Mouse (Mus musculus) thymus, postnatal 4 days (tissue): ENCODE measurements around the gene Ring1.
"Not testable (repeated sequence)": the region's sequence is repeated elsewhere in the genome, so short reads cannot be mapped to it uniquely, and the experiment has no call there.

Source experiments
- DNase-seq: peaks from one replicate; pipeline ENCODE4 v3.0.0; 2021

The Ring1 gene

GRCm38 (mm10) chr17:34028501-34029149 lies 4.1 kb upstream of the Ring1 start:
- DNase-seq, result peak; percentile 24

GRCm38 (mm10) chr17:34027656-34028223 lies 3.3 kb upstream of the Ring1 start, which contains the start of gene H2-Ke6:
TSS of gene H2-Ke6 (minus strand) at chr17:34028060.
- peak; percentile 95 for DNase-seq

- peak; percentile 76 for DNase-seq
These were observed 2.6 kb upstream of the Ring1 start for GRCm38 (mm10) chr17:34026917-34027655.

- no peak for DNase-seq
These were observed 1.7 kb upstream of the Ring1 start for GRCm38 (mm10) chr17:34026221-34026620.

- DNase-seq, result no peak
These were observed 1.3 kb upstream of the Ring1 start for GRCm38 (mm10) chr17:34025756-34026151.

GRCm38 (mm10) chr17:34024861-34025755 lies 628 bp upstream of the Ring1 start:
- no peak for DNase-seq

GRCm38 (mm10) chr17:34023678-34024077 lies 802 bp downstream of the Ring1 start:
- no peak for DNase-seq

GRCm38 (mm10) chr17:34022987-34023386 lies 1.5 kb downstream of the Ring1 start:
- DNase-seq, result no peak

GRCm38 (mm10) chr17:34022414-34022783 lies 2.1 kb downstream of the Ring1 start:
- DNase-seq, result no peak

GRCm38 (mm10) chr17:34021539-34022413 lies 2.7 kb downstream of the Ring1 start:
- DNase-seq, result no peak

- no peak for DNase-seq
These were observed 11.0 kb downstream of the Ring1 start for GRCm38 (mm10) chr17:34013436-34013835.

GRCm38 (mm10) chr17:34010156-34010555 lies 14.3 kb downstream of the Ring1 start:
- no peak for DNase-seq

GRCm38 (mm10) chr17:34006570-34006969 lies 17.9 kb downstream of the Ring1 start:
- DNase-seq, result no peak

- DNase-seq, result peak; percentile 81
These were observed 21.1 kb downstream of the Ring1 start for GRCm38 (mm10) chr17:34003426-34003825.

- DNase-seq, result not testable (repeated sequence)
These were observed 23.7 kb downstream of the Ring1 start for GRCm38 (mm10) chr17:34000796-34001195.

GRCm38 (mm10) chr17:34000150-34000537 lies 24.3 kb downstream of the Ring1 start, which contains the start of gene H2-K1:
TSS of gene H2-K1 (minus strand) at chr17:34000347.
- peak; percentile 80 for DNase-seq

- DNase-seq, result peak; percentile 54
These were observed 24.9 kb downstream of the Ring1 start for GRCm38 (mm10) chr17:33999341-34000149.

- DNase-seq, result not testable (repeated sequence)
These were observed 25.8 kb downstream of the Ring1 start for GRCm38 (mm10) chr17:33998697-33999096.

- not testable (repeated sequence) for DNase-seq
These were observed 27.5 kb downstream of the Ring1 start for GRCm38 (mm10) chr17:33997025-33997424.

- no peak for DNase-seq
These were observed 28.8 kb downstream of the Ring1 start for GRCm38 (mm10) chr17:33995651-33996050.

- DNase-seq, result no peak
These were observed 29.5 kb downstream of the Ring1 start for GRCm38 (mm10) chr17:33994959-33995358.
